Mouse (Mus musculus) B cell, adult 2 months (primary cell): ENCODE results near the gene Tmem254c.
"Not testable (repeated sequence)": the region's sequence is repeated elsewhere in the genome, so short reads cannot be mapped to it uniquely, and the experiment has no call there.

ENCODE experiments used
- DNase-seq, 2 experiments: peaks; one replicate each; pipeline ENCODE4 v3.0.0; 2022

Tmem254c gene

DNA sequence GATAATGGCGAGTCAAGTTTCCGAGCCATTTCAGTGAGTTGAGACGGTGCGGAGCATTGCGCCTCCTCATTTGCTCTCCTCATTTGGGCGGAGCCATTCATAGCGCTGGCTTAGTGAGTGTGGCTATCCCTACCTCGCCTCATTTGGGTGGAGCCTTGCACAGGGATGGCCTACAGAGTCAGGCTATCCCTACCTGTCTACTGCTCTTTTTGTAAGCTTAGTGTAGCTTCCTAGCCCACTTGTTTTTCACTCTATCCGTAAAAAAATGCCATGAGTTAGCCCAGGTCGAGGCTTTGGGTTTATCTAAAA lies at the start of gene Tmem254c:
TSS of gene Tmem254c (minus strand) at position 31 of the 309 bp plus-strand sequence.
- not testable (repeated sequence) for DNase-seq

DNA sequence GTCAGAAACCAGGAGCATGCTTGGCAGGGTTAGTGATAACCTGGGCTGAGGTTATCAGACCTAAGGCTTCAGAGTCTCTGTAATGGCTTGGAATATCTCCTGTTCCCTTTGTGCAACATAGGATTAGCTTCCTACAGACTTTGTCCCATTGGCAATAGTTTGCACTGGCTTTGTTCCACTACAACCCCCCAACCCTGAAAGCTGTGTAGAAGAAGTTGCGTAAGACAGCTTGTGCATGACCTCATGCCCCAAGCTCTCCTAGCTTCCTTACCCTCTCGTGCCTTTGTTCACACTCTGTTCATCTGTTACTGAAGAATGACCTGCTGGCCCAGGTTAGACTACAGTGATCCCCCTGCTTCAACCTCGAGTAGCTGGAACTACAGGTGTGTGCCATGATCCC lies 30.5 kb upstream of the Tmem254c start:
- not testable (repeated sequence) for DNase-seq

DNA sequence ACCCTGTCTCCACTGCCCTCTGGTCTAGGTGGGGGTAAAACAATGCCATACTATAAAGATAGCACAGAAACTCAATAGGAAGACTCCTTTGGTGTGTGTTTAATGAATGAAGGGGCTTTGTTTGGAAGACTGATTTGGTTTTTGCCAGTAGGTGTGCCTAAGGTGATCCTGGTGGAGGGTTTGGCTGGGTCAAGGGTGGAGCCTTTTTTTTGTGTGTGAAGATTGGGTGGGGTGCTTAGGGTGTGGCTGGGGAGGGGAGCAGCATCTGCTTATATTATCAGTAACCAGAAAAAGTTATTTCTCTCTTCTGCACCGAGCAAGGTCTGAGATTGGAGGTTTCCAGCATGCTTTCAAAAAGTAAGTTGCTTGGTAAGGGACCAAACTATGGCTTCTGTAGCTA lies 14.8 kb upstream of the Tmem254c start, which contains the start of gene Cphx3:
TSS of gene Cphx3 (plus strand) at position 301 of the 400 bp plus-strand sequence.
- not testable (repeated sequence) for DNase-seq

DNA sequence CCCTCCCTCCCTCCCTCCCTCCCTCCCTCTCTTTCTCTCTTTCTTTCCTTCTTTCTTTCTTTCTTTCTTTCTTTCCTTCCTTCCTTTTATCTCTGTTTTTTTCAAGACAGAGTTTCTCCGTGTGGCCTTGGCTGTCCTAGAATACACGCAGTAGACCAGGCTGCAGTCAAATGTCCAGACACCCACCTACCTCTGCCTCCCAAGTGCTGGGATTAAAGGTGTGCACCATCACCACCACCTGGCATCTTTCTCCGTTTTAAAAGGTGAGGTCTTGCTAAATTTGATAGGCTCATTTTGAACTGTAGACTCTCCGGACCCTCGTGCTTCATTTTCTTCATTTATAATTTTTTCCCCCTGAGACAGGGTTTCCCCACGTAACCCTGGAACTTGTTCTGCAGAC lies 14.1 kb upstream of the Tmem254c start, which contains the start of gene Cphx2:
TSS of gene Cphx2 (plus strand) at position 301 of the 400 bp plus-strand sequence.
- not testable (repeated sequence) for DNase-seq

DNA sequence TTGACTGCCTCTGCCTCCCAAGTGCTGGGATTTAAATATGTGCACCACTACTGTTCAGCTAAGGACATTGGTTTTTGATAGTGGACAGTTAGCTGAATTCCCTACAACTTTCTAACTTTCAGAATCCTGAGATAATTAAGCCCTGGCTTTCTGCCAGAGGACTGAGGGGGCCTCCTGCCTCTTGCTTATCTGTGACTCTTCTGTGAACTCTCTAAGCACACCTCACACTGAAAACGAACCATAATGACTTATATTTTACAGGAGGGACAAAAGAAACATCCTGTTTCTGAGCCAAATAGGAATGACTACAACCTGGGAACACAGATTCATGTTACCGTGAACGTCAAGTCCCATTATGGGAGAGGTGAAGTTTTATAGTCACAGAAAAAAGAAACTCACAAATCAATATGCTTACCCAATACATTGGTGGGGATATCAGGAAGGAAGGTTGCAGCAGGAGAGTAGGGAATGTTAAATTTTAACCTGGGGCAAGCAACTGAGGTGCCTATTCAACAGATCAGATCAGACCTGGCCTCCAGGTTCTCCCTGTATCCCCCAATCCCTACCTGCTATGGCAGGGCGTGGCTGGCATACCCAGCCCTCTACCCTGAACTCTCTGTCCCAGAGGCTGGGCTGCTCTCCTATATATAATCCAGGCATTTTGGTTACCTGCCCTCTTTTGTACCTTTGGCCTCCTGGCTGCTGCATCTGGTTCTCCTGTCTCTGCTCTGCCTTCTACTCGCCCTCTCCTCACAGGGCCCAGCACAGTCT lies 9.7 kb upstream of the Tmem254c start:
- DNase-seq: not testable (repeated sequence)

DNA sequence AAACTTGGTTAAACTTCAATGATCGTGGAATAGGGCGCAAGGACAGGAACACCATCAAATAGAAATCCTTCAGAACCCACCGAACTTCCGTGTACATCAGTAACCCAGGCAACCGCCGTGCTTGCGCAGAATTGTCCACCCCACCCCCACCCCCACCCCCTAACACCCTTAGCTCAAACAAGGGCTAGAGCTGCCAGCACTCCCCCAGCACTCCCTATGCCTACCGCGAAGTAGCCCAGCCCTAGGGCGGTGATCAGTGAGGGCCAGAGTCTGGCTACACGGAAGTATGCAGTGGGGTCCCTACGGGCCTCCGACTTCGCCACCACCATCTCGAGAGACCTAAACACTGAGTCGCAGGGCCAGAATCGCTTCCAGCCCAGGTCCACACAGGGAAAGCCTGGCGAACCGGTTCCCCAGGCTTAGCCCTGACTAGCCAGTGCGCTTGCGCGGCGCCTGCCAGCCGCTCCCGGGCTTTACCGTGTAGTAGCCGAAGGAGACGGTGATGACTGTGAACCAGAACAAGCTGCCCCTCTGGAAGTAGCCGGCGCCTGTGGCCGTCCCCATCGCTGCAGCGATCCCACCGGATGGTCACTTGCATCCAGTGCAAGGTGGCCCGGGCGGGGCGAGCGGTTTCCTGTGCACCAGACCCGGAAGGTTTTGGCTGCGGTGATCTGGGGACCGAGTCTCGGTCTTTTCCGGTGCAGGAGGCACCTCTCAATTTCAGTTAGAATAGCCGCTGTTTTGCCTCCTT lies 406 bp downstream of the Tmem254c start:
- not testable (repeated sequence) for DNase-seq

DNA sequence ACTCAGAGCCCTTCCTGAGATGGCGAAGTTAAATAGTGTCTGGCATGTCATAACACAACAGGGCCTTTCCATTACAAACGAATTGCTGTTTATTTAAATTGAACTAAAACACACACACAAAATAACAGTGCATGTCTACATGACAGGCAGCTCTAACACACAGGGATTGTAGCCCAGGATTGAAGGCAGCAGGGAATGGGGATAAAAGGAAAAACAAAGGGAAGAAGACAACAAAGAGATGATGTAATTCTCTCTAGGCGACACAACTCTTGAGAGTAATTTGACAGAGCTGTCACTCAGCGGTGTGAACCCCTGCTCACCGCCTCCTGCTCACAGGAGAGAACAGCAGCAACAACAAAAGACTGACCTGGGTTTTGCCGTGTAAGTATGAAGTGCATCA lies 7.8 kb downstream of the Tmem254c start:
- DNase-seq: not testable (repeated sequence)

DNA sequence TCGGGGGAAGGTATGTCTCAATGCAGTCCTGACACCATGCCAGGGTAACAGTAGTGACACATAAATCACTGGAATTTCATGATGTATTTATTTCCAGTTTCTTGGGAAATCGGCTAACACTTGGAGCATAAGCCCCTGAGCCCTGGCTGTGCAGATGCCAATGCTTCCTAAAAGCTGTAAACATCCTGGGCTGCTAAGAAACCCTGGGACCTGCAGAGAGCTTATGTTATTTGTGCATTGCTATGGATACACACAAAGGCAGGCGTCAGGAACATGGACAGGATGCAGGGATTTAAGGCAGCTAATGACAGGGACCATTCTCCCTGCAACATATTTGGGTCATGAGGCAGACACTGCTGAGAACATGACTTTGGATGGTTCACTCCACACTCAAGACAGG lies 9.0 kb downstream of the Tmem254c start:
- DNase-seq: not testable (repeated sequence)

DNA sequence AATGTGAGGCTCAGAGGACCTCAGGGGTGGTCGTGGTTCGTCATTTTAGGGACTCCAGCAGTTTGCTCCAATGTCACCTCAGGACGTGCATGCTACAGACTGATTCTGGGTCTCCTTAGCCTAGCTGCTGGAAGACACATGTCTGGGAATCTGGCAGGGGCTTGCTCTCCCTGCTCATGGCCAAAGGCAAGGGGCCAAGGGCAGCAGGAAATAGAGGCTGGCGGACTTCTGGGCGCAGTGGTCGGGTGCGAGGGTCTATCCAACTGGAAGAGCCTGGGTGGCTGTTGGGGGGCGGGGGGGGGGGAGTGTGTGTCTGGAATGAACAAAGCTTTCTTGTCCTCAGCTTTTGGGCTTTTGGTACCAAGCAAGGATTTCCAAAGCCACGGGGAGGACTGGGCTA lies 18.4 kb downstream of the Tmem254c start:
- not testable (repeated sequence) for DNase-seq

DNA sequence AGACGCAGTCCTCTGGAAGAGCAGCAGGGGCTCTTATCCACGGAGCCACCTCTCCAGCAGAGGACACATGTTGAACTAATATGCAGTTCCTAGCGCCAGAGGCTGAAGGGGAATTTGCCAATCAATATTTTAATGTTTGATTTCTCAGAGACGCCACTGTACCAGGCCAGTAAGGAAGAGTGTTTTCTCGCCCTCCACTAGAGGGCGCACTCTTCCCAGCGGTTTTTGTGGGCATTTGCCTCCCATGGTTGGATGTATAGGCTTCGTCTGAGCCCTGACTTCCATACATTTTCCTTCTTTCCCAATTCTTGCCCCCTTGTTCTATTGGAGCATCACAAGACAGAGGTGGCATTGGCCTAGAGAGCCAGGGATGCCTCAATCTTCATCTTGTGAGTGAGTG lies 20.1 kb downstream of the Tmem254c start:
- DNase-seq: not testable (repeated sequence)

DNA sequence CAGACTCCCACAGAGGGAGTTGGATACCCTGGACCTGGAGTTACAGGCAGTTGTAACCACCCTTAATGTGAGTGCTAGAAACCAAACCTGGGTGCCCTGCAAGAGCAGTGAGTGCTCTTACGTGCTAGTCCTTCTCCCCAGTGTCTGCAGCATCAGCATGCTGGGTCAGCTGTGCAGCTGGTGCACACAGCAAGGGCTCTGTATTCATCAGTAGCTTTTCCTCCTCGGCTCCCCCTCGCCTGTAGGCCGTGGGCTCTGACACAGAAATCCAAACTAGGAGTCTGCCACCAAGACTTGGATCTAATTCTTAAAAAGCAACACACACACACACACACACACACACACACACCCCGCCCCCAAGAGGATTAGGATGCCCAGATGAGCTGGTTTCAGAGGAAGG lies 22.1 kb downstream of the Tmem254c start:
- DNase-seq: not testable (repeated sequence)

DNA sequence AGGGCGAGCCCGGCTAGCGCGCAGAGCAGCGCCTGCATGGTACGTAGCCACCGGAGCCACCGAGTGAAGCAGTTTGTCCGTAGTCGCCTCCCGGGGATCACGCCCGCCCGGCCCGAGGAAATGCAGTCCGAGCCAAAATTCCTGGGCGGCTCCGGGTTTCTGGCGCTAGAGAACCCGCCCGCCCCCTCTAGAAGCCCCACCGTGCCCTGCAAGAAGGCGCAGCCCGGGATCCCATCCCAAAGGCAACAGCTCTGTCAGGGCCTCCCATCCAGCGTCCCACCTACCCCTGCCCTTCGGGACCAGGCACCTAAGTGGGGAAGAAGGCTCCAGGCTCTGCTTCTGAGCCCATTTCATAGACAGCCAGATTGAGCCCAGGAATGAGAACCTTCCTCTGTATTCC lies 24.5 kb downstream of the Tmem254c start, which contains the start of gene Gm9780:
TSS of gene Gm9780 (minus strand) at position 101 of the 400 bp plus-strand sequence.
- not testable (repeated sequence) for DNase-seq

DNA sequence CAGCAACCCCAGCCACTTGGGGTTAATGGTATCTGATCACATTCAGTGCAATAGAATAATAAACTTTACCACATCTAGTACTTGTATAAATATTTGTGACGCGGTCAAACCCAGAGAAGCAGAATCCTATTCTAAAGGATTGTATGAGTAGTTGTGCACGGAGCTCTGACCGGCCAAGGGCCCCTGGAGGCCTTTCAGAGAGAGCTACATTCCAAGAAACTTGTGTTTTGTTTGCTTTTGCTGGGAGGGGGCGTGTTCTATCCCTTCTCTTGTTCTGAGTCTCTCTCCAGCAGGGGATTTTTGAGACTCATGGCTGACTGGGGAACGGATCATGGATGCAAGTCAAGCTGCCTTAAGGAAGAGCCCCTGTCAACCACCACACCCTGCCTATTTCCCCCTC lies 31.7 kb downstream of the Tmem254c start:
- not testable (repeated sequence) for DNase-seq

DNA sequence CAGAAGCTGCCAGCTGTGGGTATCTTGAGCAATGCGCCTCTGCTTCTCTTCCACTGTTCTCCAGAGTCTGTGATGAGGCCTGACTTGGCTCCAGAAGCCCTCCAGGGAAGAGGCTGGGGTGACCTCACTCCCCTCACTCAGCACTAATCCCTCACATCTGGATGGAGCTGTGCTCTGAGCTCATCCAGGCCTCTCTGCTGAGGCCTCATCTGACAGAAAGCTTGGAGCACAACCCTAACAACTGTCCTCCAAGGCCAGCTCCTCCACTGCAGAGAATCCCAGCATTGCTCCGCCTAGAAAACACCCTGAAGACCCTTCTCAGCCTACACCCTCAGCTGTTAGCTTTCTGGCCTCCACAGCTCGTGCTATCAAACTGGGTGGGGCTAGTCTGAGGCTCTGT lies 32.8 kb downstream of the Tmem254c start:
- DNase-seq: not testable (repeated sequence)

DNA sequence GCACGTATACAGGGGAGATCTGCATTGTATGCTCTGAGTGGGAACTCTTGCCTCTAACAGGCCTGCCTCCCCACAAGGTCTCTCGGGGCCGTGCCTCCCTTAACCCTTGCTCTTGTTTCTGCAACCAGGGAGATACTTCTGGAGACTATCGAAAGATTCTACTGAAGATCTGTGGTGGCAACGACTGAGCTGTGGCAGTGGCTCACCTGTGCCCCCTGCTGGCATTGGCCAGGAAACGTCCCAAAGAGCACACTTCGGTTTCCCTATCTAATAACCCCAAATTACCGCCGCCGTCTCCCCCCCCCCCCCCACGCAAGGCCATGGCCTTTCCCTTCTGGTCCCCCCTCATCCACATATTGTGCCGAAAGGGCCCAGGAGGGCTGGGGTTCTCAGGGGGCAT lies 41.5 kb downstream of the Tmem254c start:
- DNase-seq: not testable (repeated sequence)

DNA sequence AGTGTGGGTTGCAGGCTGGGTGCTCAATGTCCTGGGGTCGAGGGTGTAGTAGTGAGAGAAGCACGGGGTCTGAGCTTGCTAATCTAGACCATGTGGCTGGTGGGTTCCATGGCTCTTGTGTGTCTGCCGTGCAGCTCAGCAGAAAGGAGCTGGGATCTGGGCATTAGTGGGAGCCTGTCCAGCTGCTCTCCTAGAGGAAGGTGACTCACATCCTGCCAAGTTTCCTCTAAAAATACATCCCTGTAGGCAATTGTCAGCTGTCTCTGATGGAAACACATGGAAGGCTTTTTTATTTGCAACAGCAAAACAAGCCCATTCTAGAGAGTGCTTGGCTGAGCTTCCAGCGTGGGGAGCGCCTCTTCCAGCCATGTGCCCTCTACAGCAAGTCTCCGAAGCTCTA lies 44.3 kb downstream of the Tmem254c start:
- not testable (repeated sequence) for DNase-seq

DNA sequence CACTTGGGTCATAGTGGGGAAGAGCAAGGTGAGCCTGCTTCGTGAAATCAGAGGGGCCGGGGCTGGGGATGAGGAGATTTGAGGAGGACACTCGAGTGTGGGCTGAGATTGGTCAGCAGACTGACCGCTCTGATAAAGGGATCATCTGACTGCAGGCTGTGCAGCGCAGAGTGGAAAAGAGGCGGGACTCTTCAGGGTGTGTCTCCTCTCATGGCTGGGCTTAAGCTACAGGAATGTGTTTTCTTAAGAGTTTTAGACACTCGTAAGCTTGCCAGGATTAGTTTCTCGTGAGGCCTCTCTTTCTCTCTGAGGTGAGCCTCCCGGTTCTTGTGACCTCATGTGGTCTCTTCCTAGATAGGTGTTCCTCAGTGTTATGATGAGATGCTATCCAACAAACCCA lies 45.6 kb downstream of the Tmem254c start:
- not testable (repeated sequence) for DNase-seq

DNA sequence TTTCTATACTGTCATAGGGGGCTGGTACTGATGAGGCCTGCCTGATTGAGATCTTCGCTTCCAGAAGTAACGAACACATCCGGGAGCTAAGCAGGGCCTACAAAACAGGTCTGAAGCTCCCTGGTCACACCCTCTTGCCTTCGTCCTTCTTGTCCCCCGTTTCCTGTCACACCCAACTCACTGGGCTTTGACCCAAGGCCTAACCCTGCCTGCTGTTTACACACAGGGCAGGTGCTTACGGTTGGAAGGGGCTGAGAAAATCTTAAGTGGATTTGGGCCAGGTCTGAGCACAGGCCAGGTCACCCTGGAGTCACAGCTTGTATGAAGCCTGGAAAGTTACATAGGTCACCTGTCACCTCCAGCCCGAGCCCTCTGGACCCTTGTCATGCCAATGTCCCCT lies 50.7 kb downstream of the Tmem254c start:
- not testable (repeated sequence) for DNase-seq
